Mouse (Mus musculus): Measurements from ENCODE around the gene Tnrc6b.

GRCm38 (mm10) chr15:80945851-80946250, 234.7 kb downstream of the Tnrc6b start:
- TF ChIP-seq GABPA (IDR thresholded peaks at IDR 0.05; ENCODE audit: low read depth, low read length): no peak
- TF ChIP-seq KAT2A (conservative IDR thresholded peaks at IDR 0.05; ENCODE audit: low read depth, low read length): no peak
- no peak for TF ChIP-seq POLR2A (IDR thresholded peaks at IDR 0.05; ENCODE audit: control insufficient read depth in 1 of 2, insufficient read depth in 1 of 2, low read depth in 1 of 2, low read length in 2 of 2, poor library complexity in 1 of 2)
- TF ChIP-seq CTCF (IDR thresholded peaks at IDR 0.05 in 2 of 3, conservative IDR thresholded peaks at IDR 0.05 in 1 of 3; ENCODE audit: control insufficient read depth in 1 of 3, insufficient read depth in 1 of 3, low read depth in 2 of 3, low read length in 3 of 3, poor library complexity in 1 of 3, severe bottlenecking in 1 of 3): peak; percentile 72 to 89 (median 81)
- TF ChIP-seq MAX (IDR thresholded peaks at IDR 0.05; ENCODE audit: low read length): no peak
- TF ChIP-seq NELFE (IDR thresholded peaks at IDR 0.05; ENCODE audit: low read depth, low read length): no peak
- no peak for TF ChIP-seq USF1 (IDR thresholded peaks at IDR 0.05; ENCODE audit: low read depth, low read length)
- no peak for TF ChIP-seq EP300 (IDR thresholded peaks at IDR 0.05; ENCODE audit: low read depth in 1 of 2, low read length in 2 of 2)
- TF ChIP-seq ETS1 (IDR thresholded peaks at IDR 0.05; ENCODE audit: low read depth, low read length): no peak

Data from MEL (cell line).